Mouse (Mus musculus) embryo, embryonic 10 days (tissue): ENCODE results near the gene Nudcd3.

Experiments used
- DNase-seq: peaks from one replicate; pipeline ENCODE4 v3.0.0-alpha.2; 2015; ENCODE audit warnings: low spot score

Gene Nudcd3

GRCm38 (mm10) chr11:6177781-6178420, 22.3 kb downstream of the Nudcd3 start:
- no peak for DNase-seq

- no peak for DNase-seq
These were observed 24.7 kb downstream of the Nudcd3 start for GRCm38 (mm10) chr11:6175506-6175905.

GRCm38 (mm10) chr11:6174719-6175118, 25.5 kb downstream of the Nudcd3 start:
- no peak for DNase-seq

DNA sequence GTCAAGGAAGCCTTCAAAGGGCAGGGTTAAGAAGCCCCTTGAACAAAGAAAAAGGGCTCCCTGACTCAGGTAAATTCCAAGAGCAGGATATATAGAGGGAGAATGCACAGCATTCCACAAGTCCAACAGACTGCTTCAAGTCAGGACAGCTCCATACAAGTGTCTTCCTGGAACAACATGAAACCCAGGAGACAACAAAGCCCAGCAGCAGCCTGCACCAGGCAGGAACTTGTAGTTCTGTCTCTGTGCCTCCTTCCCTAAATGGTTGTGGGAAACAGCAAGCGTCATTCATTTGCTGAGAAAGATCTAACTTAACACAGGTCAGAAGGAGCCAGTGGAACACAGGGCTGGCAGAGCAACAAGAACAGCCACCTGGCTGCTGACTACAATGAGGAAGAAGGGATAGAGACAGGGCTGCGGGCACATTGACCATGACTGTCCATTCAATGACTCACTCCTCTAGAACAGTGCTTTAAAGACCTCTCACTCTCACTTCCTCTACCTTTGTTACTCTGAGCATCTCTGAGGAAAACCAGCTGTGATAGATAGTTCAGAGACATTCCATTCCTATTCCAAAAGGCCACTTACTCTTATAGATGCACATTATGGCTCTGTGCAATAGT, 31.1 kb downstream of the Nudcd3 start:
- no peak for DNase-seq

- no peak for DNase-seq
These were observed 33.9 kb downstream of the Nudcd3 start for GRCm38 (mm10) chr11:6166351-6166750.

- no peak for DNase-seq
These were observed 34.7 kb downstream of the Nudcd3 start for GRCm38 (mm10) chr11:6165391-6166081.

GRCm38 (mm10) chr11:6164781-6165180, 35.4 kb downstream of the Nudcd3 start:
- DNase-seq = no peak

DNA sequence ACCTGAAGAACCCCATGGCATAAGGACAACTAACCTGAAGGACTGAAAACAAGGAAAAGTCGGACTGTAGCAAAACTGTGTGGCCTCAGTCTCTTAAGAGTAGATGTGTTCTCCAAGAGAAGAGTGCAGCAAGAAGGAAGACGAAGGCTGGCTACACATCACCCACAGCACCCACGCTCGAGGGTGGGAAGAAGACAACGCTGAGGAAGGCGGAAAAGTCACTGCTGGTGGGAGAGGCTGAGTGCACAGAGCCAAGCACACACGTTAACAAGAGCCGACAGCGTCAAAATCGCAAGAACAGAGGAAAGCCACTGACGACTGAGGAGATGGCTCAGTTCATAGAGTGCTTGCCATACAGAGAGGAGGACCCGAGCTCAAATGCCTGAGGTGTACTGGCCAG, 36.5 kb downstream of the Nudcd3 start:
- no peak for DNase-seq

DNA sequence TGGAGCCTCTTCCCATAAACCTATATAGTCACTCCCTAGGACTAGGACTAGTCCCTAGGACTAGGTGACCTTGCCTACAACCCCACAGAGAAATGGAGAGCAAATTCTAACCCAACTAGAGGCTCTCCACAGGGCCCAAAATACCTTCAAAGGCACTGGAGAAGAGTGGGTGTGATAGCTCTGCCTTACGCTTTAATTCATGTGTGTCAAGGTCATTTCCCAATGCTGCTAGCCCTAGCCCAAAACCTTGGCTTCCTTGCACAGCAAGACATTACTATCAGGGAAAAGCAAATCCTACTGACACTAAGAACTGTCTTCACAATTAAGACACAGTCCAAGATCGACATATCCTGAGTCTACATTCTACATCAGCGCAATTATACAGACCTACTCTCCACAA, 37.2 kb downstream of the Nudcd3 start:
- DNase-seq = no peak

GRCm38 (mm10) chr11:6161549-6161948, 38.7 kb downstream of the Nudcd3 start:
- no peak for DNase-seq

DNA sequence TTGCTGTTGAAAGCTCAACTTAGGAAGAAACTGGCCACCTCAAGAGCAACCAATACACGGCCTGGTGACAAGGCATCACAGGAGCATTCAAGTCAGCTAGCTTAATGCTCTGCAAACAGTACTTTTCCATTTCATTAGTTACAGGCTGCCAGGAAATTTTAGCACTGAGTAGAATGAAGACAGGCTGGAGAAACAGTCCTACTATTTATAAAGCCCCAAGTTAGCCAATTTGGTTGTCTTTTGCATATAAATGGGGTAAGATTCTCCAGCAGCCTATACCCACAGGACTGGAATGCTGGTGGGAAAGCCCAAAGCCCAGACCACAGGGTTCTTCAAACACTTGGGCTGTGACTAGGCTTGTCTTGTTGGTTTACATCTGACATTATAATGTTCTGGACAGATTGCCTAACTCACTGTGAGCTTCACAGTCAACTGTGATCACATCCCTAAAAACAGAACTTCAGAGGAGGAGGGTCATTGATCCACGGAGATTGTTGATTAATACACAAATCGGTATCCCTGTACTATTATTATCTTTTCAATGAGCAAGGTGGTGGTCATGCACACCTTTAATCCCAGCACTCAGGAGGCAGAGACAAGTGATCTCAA, 39.4 kb downstream of the Nudcd3 start:
- no peak for DNase-seq

GRCm38 (mm10) chr11:6159704-6160275, 40.4 kb downstream of the Nudcd3 start:
- no peak for DNase-seq

GRCm38 (mm10) chr11:6158515-6158914, 41.7 kb downstream of the Nudcd3 start:
- no peak for DNase-seq

- no peak for DNase-seq
These were observed 43.1 kb downstream of the Nudcd3 start for GRCm38 (mm10) chr11:6157119-6157518.

DNA sequence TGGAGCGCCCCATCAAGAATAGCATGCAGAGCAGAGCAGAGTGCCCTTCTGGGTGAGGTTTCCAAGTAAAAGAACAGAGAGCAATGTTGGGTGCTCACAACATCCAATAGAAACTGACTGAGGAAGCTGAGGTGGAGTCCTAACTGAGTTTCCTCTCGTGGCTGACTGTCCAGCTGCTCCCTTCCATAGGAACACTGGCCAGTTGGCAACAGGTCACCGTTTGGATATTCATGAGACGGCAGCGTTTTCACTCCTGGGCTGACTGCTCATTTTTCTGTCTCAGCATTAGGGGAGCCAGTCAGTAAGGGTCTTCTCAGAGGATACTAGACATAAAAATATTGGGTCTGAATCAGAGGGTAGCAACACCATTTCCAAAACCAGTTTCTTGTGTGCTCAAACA, 43.6 kb downstream of the Nudcd3 start:
- no peak for DNase-seq

DNA sequence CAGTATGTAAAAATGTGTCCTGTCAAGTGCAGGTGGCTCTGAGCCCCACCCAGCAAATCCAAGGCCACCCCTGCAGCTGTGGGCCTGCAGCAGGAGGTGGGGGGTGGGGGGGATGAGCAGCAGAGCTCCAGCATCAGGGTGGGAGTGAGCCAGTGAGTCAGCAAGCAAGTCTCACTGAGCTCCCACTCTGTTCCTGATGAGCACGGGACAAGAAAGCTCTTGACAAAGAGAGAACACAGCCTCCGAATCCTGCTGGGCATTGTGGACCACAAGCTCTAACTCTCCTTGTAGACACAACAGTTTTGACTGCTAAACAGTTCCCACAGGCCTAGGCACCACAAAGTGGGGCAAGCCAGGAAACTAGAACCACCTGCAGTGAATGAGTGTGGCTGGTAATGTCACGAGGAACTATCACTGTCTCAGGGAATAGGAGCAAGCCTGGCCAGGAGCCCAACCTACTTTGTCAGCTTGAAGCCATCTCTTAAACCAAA, 46.0 kb downstream of the Nudcd3 start:
- no peak for DNase-seq

GRCm38 (mm10) chr11:6152864-6153263, 47.4 kb downstream of the Nudcd3 start:
- DNase-seq = no peak

DNA sequence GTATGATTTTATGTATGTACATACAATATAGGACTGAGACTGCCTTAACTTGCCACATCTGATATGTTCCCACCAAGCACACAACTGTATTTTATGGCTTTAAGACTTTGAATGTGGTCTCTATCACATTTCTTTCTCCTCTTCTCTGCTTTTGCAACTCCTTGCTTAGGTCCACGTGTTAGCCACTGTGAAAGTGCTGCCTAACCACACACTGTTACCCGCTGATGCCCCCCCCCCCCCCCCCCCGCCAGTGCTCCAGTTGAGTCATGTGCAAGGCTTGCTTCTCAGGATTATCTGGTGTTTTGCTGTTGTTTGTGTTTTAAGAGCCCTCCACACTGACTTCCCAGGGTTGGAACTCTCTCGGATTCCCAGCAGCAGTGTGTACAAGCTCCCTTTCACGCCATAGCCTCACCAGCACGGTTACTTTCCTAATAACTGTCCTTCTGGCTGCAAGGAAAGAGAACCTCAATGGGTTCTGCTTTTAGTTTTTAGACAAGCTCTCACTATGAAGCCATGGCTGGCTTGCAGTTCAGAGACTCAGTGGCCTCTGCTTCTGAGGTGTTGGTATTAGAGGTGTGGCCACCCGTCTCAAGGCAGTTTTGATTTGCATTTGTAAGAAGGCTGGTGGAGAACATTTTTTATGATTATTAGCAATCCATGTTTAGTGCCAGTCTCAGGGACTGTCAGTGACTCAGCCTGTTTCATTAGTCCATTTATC, 61.8 kb downstream of the Nudcd3 start:
- no peak for DNase-seq

GRCm38 (mm10) chr11:6132886-6133285, 67.3 kb downstream of the Nudcd3 start:
- DNase-seq = no peak

DNA sequence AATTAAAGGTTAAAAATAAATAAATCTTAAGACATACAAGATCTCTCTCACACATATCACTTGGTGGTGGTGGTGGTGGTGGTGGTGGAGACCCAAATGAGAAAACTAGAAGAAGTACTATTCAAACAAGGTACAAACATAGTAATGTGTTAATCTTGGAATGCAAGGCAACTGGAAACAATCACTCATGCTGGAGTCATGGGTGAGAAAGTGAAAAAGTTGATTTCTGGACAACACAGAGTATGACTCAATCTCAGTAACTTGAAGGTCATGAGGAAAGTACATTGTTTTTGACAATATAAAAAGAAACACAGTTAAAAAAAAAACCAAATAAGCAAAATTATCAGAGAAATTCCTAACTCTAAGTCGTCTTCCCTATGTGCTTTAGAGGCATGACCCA, 69.6 kb downstream of the Nudcd3 start:
- no peak for DNase-seq

GRCm38 (mm10) chr11:6123605-6124120, 76.6 kb downstream of the Nudcd3 start:
- no peak for DNase-seq

GRCm38 (mm10) chr11:6122631-6123030, 77.6 kb downstream of the Nudcd3 start:
- DNase-seq = no peak
